Mouse (Mus musculus) left cerebral cortex, adult 11 months (tissue): ENCODE data around the gene Ces2c.
"Not testable (repeated sequence)": the region's sequence is repeated elsewhere in the genome, so short reads cannot be mapped to it uniquely, and the experiment has no call there.

Experiments
- DNase-seq: peaks from one replicate; pipeline ENCODE4 v3.0.0; 2022; ENCODE audit warnings: low spot score

The Ces2c gene

GRCm38 (mm10) chr8:104846831-104847230 is at the start of gene Ces2c:
TSS of gene Ces2c (plus strand) at chr8:104847068.
- DNase-seq = no peak

- no peak for DNase-seq
These were observed 47.5 kb upstream of the Ces2c start for GRCm38 (mm10) chr8:104799385-104799784.

GRCm38 (mm10) chr8:104806127-104806526 is 40.7 kb upstream of the Ces2c start:
- no peak for DNase-seq

GRCm38 (mm10) chr8:104808542-104809413 is 38.1 kb upstream of the Ces2c start:
- DNase-seq = no peak

GRCm38 (mm10) chr8:104809436-104809835 is 37.4 kb upstream of the Ces2c start:
- DNase-seq = no peak

- no peak for DNase-seq
These were observed 20.0 kb upstream of the Ces2c start for GRCm38 (mm10) chr8:104826912-104827311.

- DNase-seq = no peak
These were observed 18.6 kb upstream of the Ces2c start for GRCm38 (mm10) chr8:104828221-104828620.

GRCm38 (mm10) chr8:104831440-104831839 is 15.4 kb upstream of the Ces2c start, which contains the start of gene Ces2b:
TSS of gene Ces2b (plus strand) at chr8:104831572.
- DNase-seq = no peak

- no peak for DNase-seq
These were observed 5.3 kb upstream of the Ces2c start for GRCm38 (mm10) chr8:104841360-104842078.

- no peak for DNase-seq
These were observed 1.0 kb downstream of the Ces2c start for GRCm38 (mm10) chr8:104847741-104848462.

- not testable (repeated sequence) for DNase-seq
These were observed 20.1 kb downstream of the Ces2c start for GRCm38 (mm10) chr8:104866844-104867531.

GRCm38 (mm10) chr8:104868876-104869275 is 22.0 kb downstream of the Ces2c start:
- DNase-seq = not testable (repeated sequence)

GRCm38 (mm10) chr8:104886223-104886926 is 39.5 kb downstream of the Ces2c start:
- not testable (repeated sequence) for DNase-seq

- DNase-seq = no peak
These were observed 54.9 kb downstream of the Ces2c start for GRCm38 (mm10) chr8:104901746-104902145.
